ENCODE assay signal across 24 mouse cellular contexts in the genomic region with DNA sequence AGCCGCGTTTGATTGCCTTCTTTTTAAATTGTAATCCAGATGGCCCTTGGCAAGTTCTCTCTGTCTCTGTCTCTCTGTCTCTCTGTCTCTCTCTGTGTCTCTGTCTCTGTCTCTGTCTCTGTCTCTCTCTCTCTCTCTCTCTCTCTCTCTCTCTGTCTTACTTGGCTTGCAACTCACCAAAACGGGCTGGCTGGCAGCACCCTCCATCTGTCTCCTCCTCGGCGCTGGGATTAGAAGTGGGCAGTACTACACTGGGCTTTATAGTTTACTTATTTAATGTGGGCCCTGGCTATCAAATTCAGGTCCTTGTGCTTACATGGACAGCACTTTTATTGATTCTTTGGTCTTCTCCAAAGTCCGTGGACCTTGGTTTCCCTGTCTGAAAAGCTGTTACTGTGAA. TPM values are rescaled to one million over a fixed set of nuclear protein-coding genes. Genes with fewer than 3 reads are reported as not detected.
A peak's percentile ranks its signal among the peaks of the same experiment; 100 is the strongest.
DNase-seq lines count a peak whose midpoint lies in the region; ATAC-seq and TF ChIP-seq lines count a peak whose summit lies in the region.
"Had no signal": no experiment of that assay in that cellular context is flagged by ENCODE, and none has a peak within 500 bp of the region (broad histone marks: within the 10 kb centered on the region; RNA-seq: fewer than 3 reads in every experiment).

No protein-coding gene starts in this region.

- peaks cover 17% of the 10 kb centered on the region for H3K4me1 ChIP-seq in kidney, adult 2 months (ENCODE audit: control insufficient read depth, insufficient read depth, low read length)
- no peaks in the 10 kb centered on the region for H3K4me1 ChIP-seq in embryonic facial prominence, embryonic 14.5 days (ENCODE audit: control insufficient read depth, insufficient read depth, low read length)
- H3K4me1 ChIP-seq in limb, embryonic 13.5 days, result peaks cover 13% of the 10 kb centered on the region
- H3K4me1 ChIP-seq in intestine, postnatal 0 days (replicated peaks; ENCODE audit: control insufficient read depth, insufficient read depth, low read length), result no peaks in the 10 kb centered on the region
- H3K4me1 ChIP-seq: liver, embryonic 13.5 days; stomach, embryonic 15.5 days had no signal

- DNase-seq in cerebellum, postnatal 14 days, result peak; percentile 42 to 46
- DNase-seq in cerebellum, adult 11 months, result no peak
- DNase-seq in kidney, adult 2 months, result peak; percentile 14
- DNase-seq in kidney, postnatal 10 days, result no peak
- DNase-seq in embryonic facial prominence, embryonic 14.5 days (ENCODE audit: low spot score), result no peak
- no peak for DNase-seq in layer of hippocampus, postnatal 25 days (ENCODE audit: extremely low spot score in 1 of 2, low spot score in 1 of 2)
- DNase-seq: adrenal gland, adult 8-10 months; gastrocnemius, adult 2 months; gastrocnemius, postnatal 36 days; liver, embryonic 13.5 days; lung, adult 18-20 months; right cerebral cortex, postnatal 14 days had no signal

- no peak overlapping the region for H3K4me3 ChIP-seq in kidney, adult 2 months (ENCODE audit: insufficient read depth, low read depth, low read length)
- H3K4me3 ChIP-seq in embryonic facial prominence, embryonic 14.5 days (ENCODE audit: low read depth, low read length), result no peak overlapping the region
- peak overlapping the region; percentile 5; the same call in 1 of the 2 replicates for H3K4me3 ChIP-seq in limb, embryonic 13.5 days
- no peak overlapping the region for H3K4me3 ChIP-seq in intestine, postnatal 0 days (ENCODE audit: low read depth, low read length)
- H3K4me3 ChIP-seq: erythroblast, embryonic 14.5 days; forebrain, embryonic 12.5 days; hindbrain, embryonic 15.5 days; liver, embryonic 13.5 days; megakaryocyte, embryonic 14.5 days; midbrain, embryonic 12.5 days; neural tube, embryonic 15.5 days; stomach, embryonic 15.5 days had no signal

- no peak overlapping the region for H3K9ac ChIP-seq in embryonic facial prominence, embryonic 14.5 days (ENCODE audit: low read depth, low read length)
- H3K9ac ChIP-seq in limb, embryonic 13.5 days, result no peak overlapping the region
- H3K9ac ChIP-seq in intestine, postnatal 0 days (ENCODE audit: low read depth, low read length), result no peak overlapping the region
- H3K9ac ChIP-seq: forebrain, embryonic 12.5 days; hindbrain, embryonic 15.5 days; liver, embryonic 13.5 days; midbrain, embryonic 12.5 days; neural tube, embryonic 15.5 days; stomach, embryonic 15.5 days had no signal

- TF ChIP-seq CTCF in kidney, adult 2 months (conservative IDR thresholded peaks at IDR 0.05; ENCODE audit: insufficient read depth, insufficient read length, low read depth, low read length), result no peak
- no peak for TF ChIP-seq CTCF in intestine, postnatal 0 days (IDR thresholded peaks at IDR 0.05; ENCODE audit: low read depth)

- H3K4me2 ChIP-seq in embryonic facial prominence, embryonic 14.5 days (ENCODE audit: low read depth, low read length), result peak overlapping the region; percentile 39; the same call in 1 of the 2 replicates
- H3K4me2 ChIP-seq in limb, embryonic 13.5 days (replicated peaks), result peak overlapping the region; percentile 38
- no peak overlapping the region for H3K4me2 ChIP-seq in intestine, postnatal 0 days (replicated peaks; ENCODE audit: low read depth)
- H3K4me2 ChIP-seq: forebrain, embryonic 12.5 days; heart, embryonic 11.5 days; hindbrain, embryonic 15.5 days; liver, embryonic 13.5 days; midbrain, embryonic 12.5 days; neural tube, embryonic 15.5 days; stomach, embryonic 15.5 days had no signal

- H3K27me3 ChIP-seq in kidney, adult 2 months (replicated peaks; ENCODE audit: control insufficient read depth, insufficient read depth, low read length), result no peaks in the 10 kb centered on the region
- no peaks in the 10 kb centered on the region for H3K27me3 ChIP-seq in embryonic facial prominence, embryonic 14.5 days (replicated peaks; ENCODE audit: control insufficient read depth, insufficient read depth, low read length)
- 0 out of 2 replicates have a peak, but pooled peaks cover 4% of the 10 kb centered on the region for H3K27me3 ChIP-seq in limb, embryonic 13.5 days
- no peaks in the 10 kb centered on the region for H3K27me3 ChIP-seq in intestine, postnatal 0 days (replicated peaks; ENCODE audit: control insufficient read depth, insufficient read depth, low read length)
- H3K27me3 ChIP-seq: liver, embryonic 13.5 days; megakaryocyte, embryonic 14.5 days; neural tube, embryonic 15.5 days; stomach, embryonic 15.5 days had no signal

- ATAC-seq in embryonic facial prominence, embryonic 14.5 days (ENCODE audit: low read depth), result no peak
- no peak for ATAC-seq in limb, embryonic 13.5 days (ENCODE audit: low FRiP score, low read depth)
- ATAC-seq in intestine, postnatal 0 days, result no peak
- ATAC-seq: lung, postnatal 0 days had no signal

- 39% methylated on average over 6 of the region's 6 CpGs for WGBS in kidney, adult 2 months
- WGBS in embryonic facial prominence, embryonic 14.5 days, result 50% methylated on average over 6 of the region's 6 CpGs
- 56% methylated on average over 6 of the region's 6 CpGs for WGBS in limb, embryonic 13.5 days
- WGBS in intestine, postnatal 0 days, result 60% methylated on average over 6 of the region's 6 CpGs

- 0 out of 2 replicates have a peak overlapping the region, but pooled peaks have one; percentile 14 for H3K27ac ChIP-seq in kidney, adult 2 months (ENCODE audit: insufficient read depth, low read depth, low read length)
- H3K27ac ChIP-seq in embryonic facial prominence, embryonic 14.5 days (replicated peaks; ENCODE audit: low read depth, low read length), result no peak overlapping the region
- no peak overlapping the region; the same call in 1 of the 2 replicates for H3K27ac ChIP-seq in limb, embryonic 13.5 days
- H3K27ac ChIP-seq in intestine, postnatal 0 days (ENCODE audit: low read depth, low read length), result no peak overlapping the region
- H3K27ac ChIP-seq: forebrain, embryonic 12.5 days; gastrocnemius, adult 2 months; hindbrain, embryonic 15.5 days; liver, embryonic 13.5 days; midbrain, embryonic 12.5 days; neural tube, embryonic 15.5 days; stomach, embryonic 15.5 days had no signal

- TF ChIP-seq POLR2A in kidney, adult 2 months (IDR thresholded peaks at IDR 0.05; ENCODE audit: low read depth, low read length), result no peak

- no peaks in the 10 kb centered on the region for H3K36me3 ChIP-seq in kidney, adult 2 months (ENCODE audit: control insufficient read depth, insufficient read depth, low read length)
- H3K36me3 ChIP-seq in embryonic facial prominence, embryonic 14.5 days (ENCODE audit: control insufficient read depth, insufficient read depth, low read length), result no peaks in the 10 kb centered on the region
- H3K36me3 ChIP-seq in limb, embryonic 13.5 days, result no peaks in the 10 kb centered on the region
- H3K36me3 ChIP-seq in intestine, postnatal 0 days (ENCODE audit: control insufficient read depth, insufficient read depth), result peaks cover 1% of the 10 kb centered on the region; the same call in 1 of the 2 replicates
- H3K36me3 ChIP-seq: forebrain, embryonic 12.5 days; hindbrain, embryonic 15.5 days; liver, embryonic 13.5 days; midbrain, embryonic 12.5 days; neural tube, embryonic 15.5 days; stomach, embryonic 15.5 days had no signal

- no peaks in the 10 kb centered on the region for H3K9me3 ChIP-seq in embryonic facial prominence, embryonic 14.5 days (ENCODE audit: control insufficient read depth, low read length)
- H3K9me3 ChIP-seq in limb, embryonic 13.5 days, result no peaks in the 10 kb centered on the region
- H3K9me3 ChIP-seq in intestine, postnatal 0 days (ENCODE audit: control insufficient read depth), result no peaks in the 10 kb centered on the region
- H3K9me3 ChIP-seq: forebrain, embryonic 12.5 days; G1E; hindbrain, embryonic 15.5 days; liver, embryonic 13.5 days; midbrain, embryonic 12.5 days; neural tube, embryonic 15.5 days; stomach, embryonic 15.5 days had no signal

RNA-seq across cellular contexts. Expression of a gene that starts 18.1 kb away (rescaled TPM):
- 5.7 and 6.7 TPM in 2 replicates for polyA plus RNA-seq in kidney, adult 2 months (2012; rRNA removed)
- 43.2 and 49.3 TPM in 2 replicates for polyA plus RNA-seq in embryonic facial prominence, embryonic 14.5 days (2014; fragmentation: Nextera tagmentation; extraction: Ambion mirVana)
- polyA plus RNA-seq in limb, embryonic 13.5 days (2015; fragmentation: Nextera tagmentation; extraction: Ambion mirVana), result 63.6 and 63.9 TPM in 2 replicates
- polyA plus RNA-seq in intestine, postnatal 0 days (2015; fragmentation: Nextera tagmentation; extraction: Ambion mirVana), result 10.8 and 10.9 TPM in 2 replicates
- 10 to 100 TPM; 51.5 to 53.6 TPM for total RNA-seq in layer of hippocampus, postnatal 25 days (2021)

Comparison
In these comparisons a context has a peak if more than half of its experiments do, and no peak if none do; other contexts are left out.
1. DNase-seq: peak in cerebellum, postnatal 14 days (2 of 2) and kidney, adult 2 months (single experiment); none in cerebellum, adult 11 months (single experiment), kidney, postnatal 10 days (single experiment), embryonic facial prominence, embryonic 14.5 days (single experiment) and layer of hippocampus, postnatal 25 days (0 of 2).